Mouse (Mus musculus) forebrain, embryonic 11.5 days (tissue): Measurements from ENCODE around the gene Nup153. TPM values are rescaled to one million over a fixed set of nuclear protein-coding genes. Genes with fewer than 3 reads are reported as not detected.

Source experiments
- ATAC-seq: fragments of 200-750 bp; cut with Nextera tagmentation; replicated peaks from 2 replicates; pipeline ENCODE4 v1.8.0; 2017; ENCODE audit warnings: moderate TSS enrichment; ENCODE audit not compliant: low FRiP score
- DNase-seq: peaks from one replicate; pipeline ENCODE4 v3.0.0-alpha.2; 2017; ENCODE audit warnings: low spot score
- H3K27ac ChIP-seq: fragments of 300-500 bp; sonication (generic); 2 replicates; pipeline ENCODE4 v1.5.1; 2014; ENCODE audit warnings: low read depth, low read length
- H3K27me3 ChIP-seq: fragments of 300-500 bp; sonication (generic); 2 replicates; pipeline ENCODE4 v1.6.1; 2014; ENCODE audit warnings: mild to moderate bottlenecking, low read length, mixed read lengths; ENCODE audit not compliant: control insufficient read depth, insufficient read depth
- H3K36me3 ChIP-seq: fragments of 300-500 bp; sonication (generic); 2 replicates; pipeline ENCODE4 v1.6.1; 2014; ENCODE audit warnings: mild to moderate bottlenecking, low read length, moderate library complexity, mixed read lengths; ENCODE audit not compliant: control insufficient read depth, insufficient read depth
- H3K4me1 ChIP-seq: fragments of 300-500 bp; sonication (generic); replicated peaks from 2 replicates; pipeline ENCODE4 v1.6.1; 2014; ENCODE audit warnings: low read length, mixed read lengths; ENCODE audit not compliant: control insufficient read depth, insufficient read depth
- H3K4me2 ChIP-seq: fragments of 300-500 bp; sonication (generic); 2 replicates; pipeline ENCODE4 v1.6.1; 2014; ENCODE audit warnings: low read depth, mild to moderate bottlenecking, low read length, moderate library complexity, mixed read lengths; ENCODE audit not compliant: severe bottlenecking
- H3K4me3 ChIP-seq: fragments of 300-500 bp; sonication (generic); 2 replicates; pipeline ENCODE4 v1.5.1; 2014; ENCODE audit warnings: low read depth, low read length
- H3K9ac ChIP-seq: fragments of 300-500 bp; sonication (generic); 2 replicates; pipeline ENCODE4 v1.6.1; 2014; ENCODE audit warnings: low read length
- H3K9me3 ChIP-seq: fragments of 300-500 bp; sonication (generic); 2 replicates; pipeline ENCODE4 v1.6.1; 2016; ENCODE audit warnings: low read length, mixed read lengths; ENCODE audit not compliant: control insufficient read depth
- WGBS: fragments of 180-500 bp; shearing (Covaris S2); extraction: QIAGEN DNeasy Blood & Tissue Kit; methylation state at CpG from one replicate; pipeline ENCODE4 v1.1.7; 2014; 5-methylcytosine and 5-hydroxymethylcytosine counted together
- polyA plus RNA-seq: library from polyadenylated mRNA; unstranded; fragments of >200 nt; fragmentation: Nextera tagmentation; extraction: Ambion mirVana; gene quantifications from 2 replicates; pipeline ENCODE4 v1.2.1, GENCODE M21; 2014

The Nup153 gene
- polyA plus RNA-seq, 1 experiment from 2014 or later: 49.7 TPM

- H3K27me3 ChIP-seq: no peaks in the 10 kb centered on the region
- H3K9ac ChIP-seq: no peak overlapping the region
- no peak for ATAC-seq
- no peaks in the 10 kb centered on the region for H3K4me1 ChIP-seq
- 89% methylated on average over 1 of the region's 1 CpGs for WGBS
- no peak overlapping the region for H3K27ac ChIP-seq
- H3K9me3 ChIP-seq: no peaks in the 10 kb centered on the region
- H3K4me3 ChIP-seq: no peak overlapping the region
- no peak overlapping the region for H3K4me2 ChIP-seq
- DNase-seq: no peak
- peaks cover 5% of the 10 kb centered on the region for H3K36me3 ChIP-seq
Measured at GRCm38 (mm10) chr13:46695932-46696331, 31.8 kb downstream of the Nup153 start.

GRCm38 (mm10) chr13:46695296-46695908, 32.3 kb downstream of the Nup153 start:
- ATAC-seq (no peak), DNase-seq (no peak)

GRCm38 (mm10) chr13:46690559-46691241, 37.0 kb downstream of the Nup153 start:
- WGBS: 96% methylated on average over 4 of the region's 4 CpGs
- Histone ChIP-seq H3K27ac (no peak overlapping the region), H3K4me2 (no peak overlapping the region), H3K9me3 (no peaks in the 10 kb centered on the region), H3K27me3 (no peaks in the 10 kb centered on the region), H3K36me3 (peaks cover 5% of the 10 kb centered on the region), H3K4me1 (no peaks in the 10 kb centered on the region), H3K4me3 (no peak overlapping the region), H3K9ac (no peak overlapping the region)
- no peak for ATAC-seq
- no peak for DNase-seq

More at GRCm38 (mm10) chr13:46695296-46695908, 32.3 kb downstream of the Nup153 start:
- WGBS: 65% methylated on average over 1 of the region's 1 CpGs
- no peak overlapping the region for H3K9ac ChIP-seq
- H3K27me3 ChIP-seq: no peaks in the 10 kb centered on the region
- peaks cover 5% of the 10 kb centered on the region for H3K36me3 ChIP-seq
- H3K27ac ChIP-seq: no peak overlapping the region
- no peak overlapping the region for H3K4me3 ChIP-seq
- no peak overlapping the region for H3K4me2 ChIP-seq
- no peaks in the 10 kb centered on the region for H3K9me3 ChIP-seq
- H3K4me1 ChIP-seq: no peaks in the 10 kb centered on the region

GRCm38 (mm10) chr13:46683370-46683769, 44.4 kb downstream of the Nup153 start:
- Histone ChIP-seq H3K36me3 (peaks cover 3% of the 10 kb centered on the region; the same call in 1 of the 2 replicates), H3K4me3 (no peak overlapping the region), H3K9me3 (no peaks in the 10 kb centered on the region), H3K4me2 (no peak overlapping the region), H3K4me1 (no peaks in the 10 kb centered on the region), H3K27me3 (no peaks in the 10 kb centered on the region), H3K27ac (no peak overlapping the region), H3K9ac (no peak overlapping the region)
- WGBS: 91% methylated on average over 1 of the region's 1 CpGs
- no peak for ATAC-seq
- DNase-seq: no peak

- Histone ChIP-seq H3K4me2 (no peak overlapping the region), H3K27me3 (no peaks in the 10 kb centered on the region), H3K27ac (no peak overlapping the region), H3K9ac (no peak overlapping the region), H3K9me3 (no peaks in the 10 kb centered on the region), H3K4me1 (no peaks in the 10 kb centered on the region), H3K36me3 (peaks cover 3% of the 10 kb centered on the region; the same call in 1 of the 2 replicates), H3K4me3 (no peak overlapping the region)
- WGBS: 94% methylated on average over 2 of the region's 2 CpGs
- ATAC-seq: no peak
- DNase-seq: no peak
Measured at GRCm38 (mm10) chr13:46682921-46683320, 44.8 kb downstream of the Nup153 start.

GRCm38 (mm10) chr13:46677721-46678120, 50.0 kb downstream of the Nup153 start:
- ATAC-seq: no peak
- H3K9me3 ChIP-seq: no peaks in the 10 kb centered on the region
- DNase-seq: no peak
- no peak overlapping the region for H3K4me2 ChIP-seq
- H3K36me3 ChIP-seq: no peaks in the 10 kb centered on the region; the same call in 1 of the 2 replicates
- WGBS: 83% methylated on average over 4 of the region's 4 CpGs
- H3K27me3 ChIP-seq: no peaks in the 10 kb centered on the region
- no peak overlapping the region for H3K4me3 ChIP-seq
- no peak overlapping the region for H3K27ac ChIP-seq
- H3K9ac ChIP-seq: no peak overlapping the region
- H3K4me1 ChIP-seq: no peaks in the 10 kb centered on the region

- Histone ChIP-seq H3K36me3 (no peaks in the 10 kb centered on the region; the same call in 1 of the 2 replicates), H3K4me3 (no peak overlapping the region), H3K27ac (no peak overlapping the region), H3K4me2 (no peak overlapping the region), H3K4me1 (peaks cover 6% of the 10 kb centered on the region), H3K9me3 (no peaks in the 10 kb centered on the region), H3K27me3 (no peaks in the 10 kb centered on the region), H3K9ac (no peak overlapping the region)
- DNase-seq: no peak
- WGBS: 91% methylated on average over 2 of the region's 2 CpGs
- no peak for ATAC-seq
Measured at GRCm38 (mm10) chr13:46674601-46675000, 53.1 kb downstream of the Nup153 start.

- Histone ChIP-seq H3K4me2 (peak overlapping the region; percentile 80), H3K4me3 (peak overlapping the region; percentile 89), H3K9ac (peak overlapping the region; percentile 87), H3K27ac (no peak overlapping the region), H3K9me3 (no peaks in the 10 kb centered on the region), H3K27me3 (no peaks in the 10 kb centered on the region), H3K4me1 (peaks cover 6% of the 10 kb centered on the region), H3K36me3 (no peaks in the 10 kb centered on the region; the same call in 1 of the 2 replicates)
- WGBS: 69% methylated on average over 9 of the region's 9 CpGs
- DNase-seq (no peak), ATAC-seq (no peak)
Measured at GRCm38 (mm10) chr13:46670514-46670913, 57.2 kb downstream of the Nup153 start.
